Mouse (Mus musculus): ENCODE measurements around the gene Grin2a. TPM values are rescaled to one million over a fixed set of nuclear protein-coding genes. Genes with fewer than 3 reads are reported as not detected.
A peak's percentile ranks its signal among the peaks of the same experiment; 100 is the strongest.

The Grin2a gene
- total RNA-seq, 2 experiments from 2014 or later = 198 to 236 TPM

DNA sequence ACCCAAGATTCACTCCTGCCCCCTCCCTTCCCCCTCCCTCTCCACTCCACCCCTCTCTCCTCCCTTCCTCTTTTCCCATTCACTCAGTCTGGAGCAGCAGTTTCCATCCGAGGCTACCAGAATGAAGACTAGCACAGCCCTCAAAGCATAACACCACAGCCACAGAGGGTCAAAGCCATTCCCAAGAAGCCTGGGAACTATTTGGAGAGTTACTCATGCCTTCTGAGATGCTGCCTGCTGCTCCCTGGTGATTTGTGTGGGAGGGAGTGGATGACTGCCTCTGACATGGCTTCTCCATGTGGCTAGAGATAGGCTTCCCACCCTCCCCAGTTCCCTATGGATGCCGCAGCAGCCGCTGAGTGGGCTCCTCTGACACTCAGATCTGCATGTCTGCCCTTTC lies 10.3 kb downstream of the Grin2a start:
- peak in 1 of 2 experiments; percentile 33 for DNase-seq (ENCODE audit: low spot score in 2 of 2)

GRCm38 (mm10) chr16:9980641-9981040 lies 14.7 kb downstream of the Grin2a start:
- intact Hi-C loops (cut with DNase I) = no loop called here
- no peak for DNase-seq (ENCODE audit: low spot score in 2 of 2)

More for the DNA sequence above, 10.3 kb downstream of the Grin2a start:
- intact Hi-C loops (cut with DNase I) = no loop called here

GRCm38 (mm10) chr16:9978173-9978572 lies 17.2 kb downstream of the Grin2a start:
- no peak for DNase-seq (ENCODE audit: low spot score in 2 of 2)
- intact Hi-C loops (cut with DNase I) = no loop called here

- intact Hi-C loops (cut with DNase I) = no loop called here
- DNase-seq (ENCODE audit: low spot score in 2 of 2) = peak in 1 of 2 experiments; percentile 23
Observed at GRCm38 (mm10) chr16:9972705-9973104, 22.7 kb downstream of the Grin2a start.

DNA sequence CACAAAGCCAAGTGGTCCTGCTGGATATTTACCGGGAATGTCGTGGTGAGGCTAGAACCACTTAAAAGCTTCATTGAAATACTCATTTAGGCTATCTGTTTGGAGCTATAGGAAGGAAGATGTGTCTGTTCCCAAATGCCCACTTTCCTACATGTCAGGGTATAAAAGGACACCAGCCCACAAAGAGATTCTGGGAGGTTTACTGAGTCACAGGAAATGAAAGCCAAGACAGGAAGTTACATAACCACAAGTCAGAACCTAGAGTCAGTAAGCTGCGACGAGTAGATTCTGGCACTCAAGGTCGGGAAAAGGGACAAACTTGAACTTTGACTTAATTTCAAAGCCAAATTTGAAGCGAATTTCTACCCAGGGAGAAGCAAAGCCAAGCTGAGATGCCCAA lies 30.9 kb downstream of the Grin2a start:
- intact Hi-C loops (cut with DNase I) = no loop called here
- DNase-seq (ENCODE audit: low spot score in 2 of 2) = no peak

- no peak for DNase-seq (ENCODE audit: low spot score in 2 of 2)
- intact Hi-C loops (cut with DNase I) = no loop called here
Observed at GRCm38 (mm10) chr16:9962482-9962881, 32.9 kb downstream of the Grin2a start.

DNA sequence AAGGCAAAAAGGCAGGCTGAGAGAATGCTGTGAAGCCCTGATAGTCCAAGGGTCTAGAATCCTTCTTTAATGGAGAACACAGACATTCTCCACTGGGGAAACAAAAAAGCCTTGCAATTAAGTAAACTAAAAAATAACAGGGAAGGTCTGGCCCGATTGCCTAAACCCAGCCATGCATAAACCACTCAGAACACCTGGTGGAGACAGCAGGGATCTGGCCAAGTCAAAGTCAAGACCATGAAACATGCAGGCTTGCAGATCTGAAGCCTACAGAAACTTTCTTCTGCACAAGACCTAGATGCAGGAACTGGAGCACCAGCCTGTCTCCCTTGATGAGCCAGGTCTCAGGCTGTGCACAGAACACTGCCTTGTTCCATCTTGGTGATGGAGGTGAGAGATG lies 36.0 kb downstream of the Grin2a start:
- DNase-seq (ENCODE audit: low spot score in 2 of 2) = no peak
- intact Hi-C loops (cut with DNase I) = no loop called here

GRCm38 (mm10) chr16:9954266-9954665 lies 41.1 kb downstream of the Grin2a start:
- intact Hi-C loops (cut with DNase I) = no loop called here
- DNase-seq (ENCODE audit: low spot score in 2 of 2) = no peak

- peak in 1 of 2 experiments; percentile 41 for DNase-seq (ENCODE audit: low spot score in 2 of 2)
- intact Hi-C loops (cut with DNase I) = no loop called here
Observed at GRCm38 (mm10) chr16:9953396-9953831, 41.9 kb downstream of the Grin2a start.

DNA sequence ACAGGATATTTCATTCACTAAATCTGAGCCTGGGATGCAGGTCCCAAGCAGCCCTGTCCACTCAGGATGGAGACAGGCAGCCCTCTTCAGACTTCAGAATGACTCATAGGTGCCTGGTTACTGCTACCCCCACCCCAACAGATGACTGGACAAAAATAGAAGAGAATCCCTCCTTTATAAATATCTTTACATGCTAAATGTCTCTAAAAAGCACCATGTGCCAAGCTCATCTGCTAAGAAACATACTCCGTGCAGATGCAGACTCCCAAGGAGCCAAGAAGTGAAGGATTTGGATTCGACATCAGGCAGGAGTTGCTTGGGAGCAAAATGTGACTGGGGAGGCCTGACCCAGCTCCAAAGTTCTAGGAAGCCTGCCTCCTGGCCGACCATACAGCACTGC lies 46.1 kb downstream of the Grin2a start:
- DNase-seq (ENCODE audit: low spot score in 2 of 2) = peak in 1 of 2 experiments; percentile 43
- intact Hi-C loops (cut with DNase I) = no loop called here

DNA sequence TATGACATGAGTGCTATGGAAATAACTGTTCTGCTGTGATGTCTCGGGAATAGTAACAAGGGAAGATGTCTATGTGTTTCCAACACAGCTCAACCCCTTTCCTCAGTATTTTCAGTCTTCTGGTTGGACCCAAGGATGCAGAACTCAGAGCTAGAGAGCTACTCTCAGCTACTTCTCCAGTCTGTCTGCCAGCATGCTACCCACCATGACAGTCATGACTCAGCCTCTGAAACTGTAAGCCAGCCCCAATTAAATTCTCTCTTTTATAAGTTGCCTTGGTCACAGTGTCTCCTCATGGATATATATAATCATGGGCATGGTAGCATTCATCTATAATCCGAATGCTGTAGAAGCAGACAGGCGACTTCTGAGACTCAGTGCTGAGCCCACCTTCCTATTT lies 47.9 kb downstream of the Grin2a start:
- intact Hi-C loops (cut with DNase I) = no loop called here
- peak in 1 of 2 experiments; percentile 47 for DNase-seq (ENCODE audit: low spot score in 2 of 2)

DNA sequence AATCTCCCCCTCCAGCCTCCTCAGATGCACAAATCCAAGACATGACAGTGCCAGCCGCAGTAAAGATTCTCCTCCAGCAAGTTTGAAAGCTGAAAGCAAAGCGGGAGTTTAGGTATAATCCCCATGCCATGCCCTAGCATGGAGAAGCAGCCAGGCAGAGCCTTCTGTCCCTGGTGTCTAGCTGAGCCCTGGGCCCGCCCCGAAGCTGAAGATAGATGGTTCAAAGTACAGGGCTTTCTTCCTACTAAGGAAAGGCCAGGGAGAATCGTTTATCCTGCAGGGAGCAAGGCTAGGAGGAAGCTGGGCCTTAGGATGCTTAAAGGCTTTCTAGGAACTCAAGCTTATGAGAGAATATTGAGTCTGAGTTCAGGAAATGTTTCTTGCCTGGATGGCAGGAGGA lies 50.5 kb downstream of the Grin2a start:
- no peak for DNase-seq (ENCODE audit: low spot score in 2 of 2)

DNA sequence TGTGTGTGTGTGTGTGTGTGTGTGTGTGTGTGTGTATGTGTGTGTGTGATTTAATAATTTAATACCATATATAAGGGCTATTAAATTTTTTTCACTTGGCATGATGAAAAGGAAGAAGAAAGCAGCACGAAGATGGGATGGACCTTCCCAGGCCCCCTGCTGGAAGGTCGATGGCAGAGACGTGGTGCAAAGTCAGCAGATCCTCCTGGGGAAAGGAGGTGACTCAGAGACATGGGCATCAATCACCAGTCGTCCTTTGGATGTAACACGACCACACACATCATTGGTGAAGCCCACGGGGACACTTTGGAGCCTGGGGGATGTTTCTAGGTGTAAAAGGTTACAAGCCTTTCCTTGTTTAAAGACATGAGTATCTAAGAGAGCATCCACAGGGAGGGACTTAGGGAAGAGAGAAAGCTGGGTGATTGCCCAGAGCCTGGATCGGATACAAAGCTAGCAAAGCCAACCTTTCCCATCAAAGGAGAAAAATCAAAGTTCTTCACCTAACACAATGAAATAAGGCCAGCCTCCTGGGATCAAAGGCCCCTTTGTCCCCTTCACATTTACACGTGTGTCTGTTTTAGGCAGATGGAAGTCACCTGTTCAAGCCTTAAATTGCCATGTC lies 53.9 kb downstream of the Grin2a start:
- DNase-seq (ENCODE audit: low spot score in 2 of 2) = no peak
- intact Hi-C loops (cut with DNase I) = no loop called here

More for the DNA sequence above, 50.5 kb downstream of the Grin2a start:
- intact Hi-C loops (cut with DNase I) = no loop called here

DNA sequence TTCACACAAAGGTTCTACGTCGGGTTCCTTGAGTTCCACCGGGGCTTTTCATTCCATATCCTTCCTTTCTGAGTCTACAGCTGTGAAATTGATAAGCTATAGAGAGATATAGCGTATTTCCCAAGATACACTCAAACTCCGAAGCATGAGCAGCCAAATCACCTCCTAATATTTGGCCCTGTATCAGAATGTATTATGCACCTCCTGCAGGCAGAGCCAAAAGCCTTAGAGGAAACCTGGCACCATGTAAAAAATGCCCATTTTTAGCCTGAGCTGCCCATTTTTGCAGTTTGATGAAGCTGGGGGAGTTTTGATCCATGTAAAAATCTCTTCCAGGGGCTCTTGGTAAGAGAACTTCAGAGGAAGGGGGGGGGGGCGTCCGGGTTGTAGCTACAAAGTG lies 54.6 kb downstream of the Grin2a start:
- intact Hi-C loops (cut with DNase I) = no loop called here
- no peak for DNase-seq (ENCODE audit: low spot score in 2 of 2)

DNA sequence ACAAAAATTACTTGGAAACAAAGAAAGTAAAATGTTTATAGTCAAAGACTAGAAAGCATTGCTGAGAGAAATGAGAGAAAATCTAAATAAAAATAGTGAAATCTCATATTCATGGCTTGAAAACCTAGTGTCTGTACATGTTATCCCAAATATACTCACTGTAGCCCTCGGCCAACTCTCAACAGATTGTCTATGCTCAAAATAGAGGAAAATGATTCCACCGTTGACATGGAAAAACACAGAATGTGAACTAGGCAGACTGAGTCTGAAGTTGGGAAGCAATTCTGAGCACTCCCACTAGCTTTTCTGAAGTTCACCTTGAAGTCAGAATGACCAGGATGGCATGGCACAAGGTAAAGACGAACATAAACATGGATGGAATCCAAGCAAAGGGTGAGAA lies 84.7 kb downstream of the Grin2a start:
- DNase-seq (ENCODE audit: low spot score in 2 of 2) = peak in 1 of 2 experiments; percentile 23
- intact Hi-C loops (cut with DNase I) = no loop called here

DNA sequence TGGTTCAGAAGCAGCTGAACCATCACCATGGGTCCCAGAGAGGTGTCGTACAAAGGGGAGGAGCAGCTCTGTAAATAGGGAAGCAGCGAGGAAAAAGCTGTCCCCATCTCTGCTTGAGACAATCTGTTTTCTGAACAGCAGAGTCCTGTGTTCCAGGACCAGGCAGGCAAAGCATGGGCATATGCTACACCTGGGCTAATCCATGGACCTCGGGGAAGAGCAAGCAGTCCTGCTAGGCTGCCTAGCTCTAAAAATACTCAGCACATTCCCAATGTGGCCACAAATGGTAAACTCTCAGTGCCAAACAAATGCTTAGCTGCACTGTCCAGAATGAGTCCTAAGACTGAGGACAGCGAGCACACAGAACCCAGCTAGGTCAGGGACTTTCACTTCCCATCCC lies 86.1 kb downstream of the Grin2a start:
- DNase-seq (ENCODE audit: low spot score in 2 of 2) = no peak
- intact Hi-C loops (cut with DNase I) = no loop called here

DNA sequence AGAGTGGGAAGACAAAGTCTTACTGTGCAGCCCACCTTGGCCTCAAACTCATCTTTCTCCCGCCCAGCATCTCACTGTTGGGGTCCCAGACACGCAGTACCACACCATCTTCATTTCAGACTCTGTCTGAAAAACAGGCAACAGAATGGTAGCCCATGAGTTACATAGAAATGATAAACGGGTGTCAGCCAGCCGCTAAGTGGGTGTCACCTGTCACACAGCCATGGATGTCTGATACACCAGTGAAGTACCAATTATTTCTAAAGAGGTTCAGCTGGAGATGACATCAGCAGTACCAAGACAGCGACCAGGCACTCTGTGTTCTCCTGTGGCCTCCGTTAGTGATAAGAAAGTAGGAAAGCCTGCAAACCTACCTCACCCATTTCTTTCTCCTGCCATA lies 90.9 kb downstream of the Grin2a start:
- no peak for DNase-seq (ENCODE audit: low spot score in 2 of 2)
- intact Hi-C loops (cut with DNase I) = no loop called here

- intact Hi-C loops (cut with DNase I) = no loop called here
- DNase-seq (ENCODE audit: low spot score in 2 of 2) = peak in 1 of 2 experiments; percentile 18
Observed at GRCm38 (mm10) chr16:9902680-9903463, 92.5 kb downstream of the Grin2a start.

DNA sequence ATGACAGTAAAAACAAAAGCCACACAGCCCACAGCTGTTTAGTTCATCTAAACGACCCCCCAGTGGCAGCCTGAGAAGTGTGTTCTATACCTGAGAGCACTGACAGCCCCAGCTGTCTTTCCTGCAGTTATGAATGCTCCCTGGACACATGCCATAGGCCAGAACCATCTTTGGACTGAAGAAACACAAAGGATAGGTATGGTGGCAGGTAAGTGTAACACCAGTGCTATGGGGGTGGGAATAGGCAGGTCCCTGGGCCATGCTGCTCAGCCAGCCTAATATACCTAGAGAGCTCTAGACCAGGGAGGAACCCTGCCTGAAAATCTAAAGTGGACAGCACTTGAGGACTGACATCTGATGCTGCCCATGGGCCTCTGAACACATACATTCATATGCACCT lies 93.9 kb downstream of the Grin2a start:
- DNase-seq (ENCODE audit: low spot score in 2 of 2) = no peak
- intact Hi-C loops (cut with DNase I) = no loop called here

DNA sequence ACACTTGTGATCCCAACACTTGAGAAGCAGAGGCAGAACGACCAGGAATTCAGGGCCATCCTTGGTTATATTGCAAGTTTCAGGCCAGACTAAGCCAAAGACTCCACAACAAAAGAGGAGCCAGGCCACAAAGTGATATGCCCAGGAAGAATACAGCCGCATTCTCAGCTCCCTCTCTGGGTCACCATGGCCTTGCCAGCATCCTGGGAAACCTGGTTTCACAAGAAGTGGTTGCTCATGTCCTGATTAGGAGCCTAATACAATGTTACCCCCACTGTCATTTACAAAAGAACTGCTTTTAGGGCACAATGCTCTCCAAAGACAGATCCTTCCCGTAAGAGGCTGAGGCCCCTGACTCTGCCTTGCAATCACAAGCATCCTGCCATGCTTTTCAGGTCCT lies 94.4 kb downstream of the Grin2a start:
- no peak for DNase-seq (ENCODE audit: low spot score in 2 of 2)
- intact Hi-C loops (cut with DNase I) = no loop called here

GRCm38 (mm10) chr16:9900196-9900595 lies 95.2 kb downstream of the Grin2a start:
- DNase-seq (ENCODE audit: low spot score in 2 of 2) = no peak
- intact Hi-C loops (cut with DNase I) = no loop called here

Data from left cerebral cortex, postnatal 14 days (tissue).